Mouse (Mus musculus) limb, embryonic 15.5 days (tissue): Measurements from ENCODE around the gene Creb1. TPM values are rescaled to one million over a fixed set of nuclear protein-coding genes. Genes with fewer than 3 reads are reported as not detected.
"Not testable (repeated sequence)": the region's sequence is repeated elsewhere in the genome, so short reads cannot be mapped to it uniquely, and the experiment has no call there.

Experiments used
- ATAC-seq: fragments of 200-750 bp; cut with Nextera tagmentation; 2 replicates; pipeline ENCODE4 v1.8.0; 2017; ENCODE audit warnings: low read depth, moderate TSS enrichment; ENCODE audit not compliant: insufficient number of reproducible peaks, low FRiP score, low TSS enrichment
- H3K27ac ChIP-seq: fragments of 300-500 bp; sonication (generic); 2 replicates; pipeline ENCODE4 v1.5.1; 2015; ENCODE audit warnings: moderate library complexity, mild to moderate bottlenecking, inconsistent platforms
- H3K27me3 ChIP-seq: fragments of 300-500 bp; sonication (generic); 2 replicates; pipeline ENCODE4 v1.6.1; 2015; ENCODE audit warnings: inconsistent platforms
- H3K36me3 ChIP-seq: fragments of 300-500 bp; sonication (generic); 2 replicates; pipeline ENCODE4 v1.6.1; 2015; ENCODE audit warnings: inconsistent platforms
- H3K4me1 ChIP-seq: fragments of 300-500 bp; sonication (generic); 2 replicates; pipeline ENCODE4 v1.6.1; 2015; ENCODE audit warnings: inconsistent platforms
- H3K4me2 ChIP-seq: fragments of 300-500 bp; sonication (generic); 2 replicates; pipeline ENCODE4 v1.6.1; 2015; ENCODE audit warnings: mild to moderate bottlenecking, inconsistent platforms
- H3K4me3 ChIP-seq: fragments of 300-500 bp; sonication (generic); 2 replicates; pipeline ENCODE4 v1.5.1; 2015; ENCODE audit warnings: mild to moderate bottlenecking, inconsistent platforms
- H3K9ac ChIP-seq: fragments of 300-500 bp; sonication (generic); 2 replicates; pipeline ENCODE4 v1.6.1; 2015; ENCODE audit warnings: inconsistent platforms
- H3K9me3 ChIP-seq: fragments of 300-500 bp; sonication (generic); 2 replicates; pipeline ENCODE4 v1.6.1; 2016; ENCODE audit warnings: inconsistent platforms
- WGBS: fragments of 180-500 bp; shearing (Covaris S2); methylation state at CpG from one replicate; pipeline ENCODE4 v1.1.7; 2015; 5-methylcytosine and 5-hydroxymethylcytosine counted together
- polyA plus RNA-seq: library from polyadenylated mRNA; unstranded; fragments of >200 nt; fragmentation: Nextera tagmentation; extraction: Ambion mirVana; gene quantifications from 2 replicates; pipeline ENCODE4 v1.2.1, GENCODE M21; 2015

Gene Creb1
- polyA plus RNA-seq, 1 experiment from 2014 or later: 30.5 TPM

GRCm38 (mm10) chr1:64546070-64546469 is 13.6 kb downstream of the Creb1 start:
- peaks cover 5% of the 10 kb centered on the region; the same call in 1 of the 2 replicates for H3K36me3 ChIP-seq
- no peaks in the 10 kb centered on the region for H3K27me3 ChIP-seq
- no peak overlapping the region for H3K4me3 ChIP-seq
- 80% methylated on average over 3 of the region's 3 CpGs for WGBS
- H3K4me1 ChIP-seq: no peaks in the 10 kb centered on the region
- H3K9me3 ChIP-seq: no peaks in the 10 kb centered on the region
- H3K4me2 ChIP-seq: no peak overlapping the region
- H3K9ac ChIP-seq: no peak overlapping the region
- no peak overlapping the region for H3K27ac ChIP-seq
- no peak for ATAC-seq

- Histone ChIP-seq H3K9ac (no peak overlapping the region), H3K27me3 (no peaks in the 10 kb centered on the region), H3K4me2 (no peak overlapping the region), H3K4me3 (no peak overlapping the region), H3K27ac (no peak overlapping the region), H3K9me3 (no peaks in the 10 kb centered on the region), H3K36me3 (peaks cover 3% of the 10 kb centered on the region; the same call in 1 of the 2 replicates), H3K4me1 (no peaks in the 10 kb centered on the region)
- 66% methylated on average over 2 of the region's 2 CpGs for WGBS
- ATAC-seq: no peak
Measured at GRCm38 (mm10) chr1:64549380-64549779, 16.9 kb downstream of the Creb1 start.

GRCm38 (mm10) chr1:64551908-64552307 is 19.5 kb downstream of the Creb1 start:
- no peak overlapping the region for H3K27ac ChIP-seq
- H3K36me3 ChIP-seq: peaks cover 3% of the 10 kb centered on the region; the same call in 1 of the 2 replicates

GRCm38 (mm10) chr1:64560105-64560504 is 27.7 kb downstream of the Creb1 start:
- H3K4me3 ChIP-seq: no peak overlapping the region
- WGBS: 91% methylated on average over 3 of the region's 3 CpGs
- no peaks in the 10 kb centered on the region for H3K4me1 ChIP-seq
- H3K4me2 ChIP-seq: no peak overlapping the region
- no peaks in the 10 kb centered on the region for H3K9me3 ChIP-seq
- no peak for ATAC-seq
- H3K27me3 ChIP-seq: no peaks in the 10 kb centered on the region
- H3K27ac ChIP-seq: no peak overlapping the region
- peaks cover 15% of the 10 kb centered on the region; the same call in 1 of the 2 replicates for H3K36me3 ChIP-seq
- H3K9ac ChIP-seq: no peak overlapping the region

More at GRCm38 (mm10) chr1:64551908-64552307, 19.5 kb downstream of the Creb1 start:
- no peaks in the 10 kb centered on the region for H3K9me3 ChIP-seq
- H3K9ac ChIP-seq: no peak overlapping the region
- 50% methylated on average over 2 of the region's 2 CpGs for WGBS
- H3K4me2 ChIP-seq: no peak overlapping the region
- no peak overlapping the region for H3K4me3 ChIP-seq
- H3K27me3 ChIP-seq: no peaks in the 10 kb centered on the region
- no peak for ATAC-seq
- no peaks in the 10 kb centered on the region for H3K4me1 ChIP-seq

GRCm38 (mm10) chr1:64568206-64568605 is 35.8 kb downstream of the Creb1 start:
- no peaks in the 10 kb centered on the region for H3K4me1 ChIP-seq
- no peak overlapping the region for H3K4me3 ChIP-seq
- no peak overlapping the region for H3K27ac ChIP-seq
- H3K9ac ChIP-seq: no peak overlapping the region
- H3K9me3 ChIP-seq: no peaks in the 10 kb centered on the region
- ATAC-seq: no peak
- H3K27me3 ChIP-seq: no peaks in the 10 kb centered on the region
- H3K36me3 ChIP-seq: peaks cover 26% of the 10 kb centered on the region
- no peak overlapping the region for H3K4me2 ChIP-seq

GRCm38 (mm10) chr1:64576022-64576421 is 43.6 kb downstream of the Creb1 start:
- H3K4me1 ChIP-seq: no peaks in the 10 kb centered on the region
- no peak overlapping the region for H3K27ac ChIP-seq
- H3K4me2 ChIP-seq: no peak overlapping the region
- H3K9ac ChIP-seq: no peak overlapping the region
- no peaks in the 10 kb centered on the region for H3K9me3 ChIP-seq
- no peaks in the 10 kb centered on the region for H3K27me3 ChIP-seq
- WGBS: 78% methylated on average over 7 of the region's 7 CpGs
- no peak for ATAC-seq
- no peak overlapping the region for H3K4me3 ChIP-seq
- peaks cover 34% of the 10 kb centered on the region for H3K36me3 ChIP-seq

GRCm38 (mm10) chr1:64576732-64577131 is 44.3 kb downstream of the Creb1 start:
- no peaks in the 10 kb centered on the region for H3K27me3 ChIP-seq
- no peak overlapping the region for H3K4me2 ChIP-seq
- H3K9ac ChIP-seq: no peak overlapping the region
- no peak overlapping the region for H3K27ac ChIP-seq
- 83% methylated on average over 2 of the region's 2 CpGs for WGBS
- no peak for ATAC-seq
- no peaks in the 10 kb centered on the region for H3K4me1 ChIP-seq
- peaks cover 42% of the 10 kb centered on the region for H3K36me3 ChIP-seq
- no peak overlapping the region for H3K4me3 ChIP-seq
- H3K9me3 ChIP-seq: no peaks in the 10 kb centered on the region

- not testable (repeated sequence) for H3K4me2 ChIP-seq, ATAC-seq, H3K9ac ChIP-seq, H3K9me3 ChIP-seq, H3K27me3 ChIP-seq, H3K4me3 ChIP-seq, H3K4me1 ChIP-seq, H3K27ac ChIP-seq
- H3K36me3 ChIP-seq: peaks cover 46% of the 10 kb centered on the region
- WGBS: 53% methylated on average over 9 of the region's 9 CpGs
Measured at GRCm38 (mm10) chr1:64577911-64578310, 45.5 kb downstream of the Creb1 start.

GRCm38 (mm10) chr1:64578801-64579200 is 46.4 kb downstream of the Creb1 start:
- H3K4me2 ChIP-seq: no peak overlapping the region
- no peak for ATAC-seq
- 84% methylated on average over 3 of the region's 3 CpGs for WGBS
- no peaks in the 10 kb centered on the region for H3K27me3 ChIP-seq
- peaks cover 46% of the 10 kb centered on the region for H3K36me3 ChIP-seq
- H3K27ac ChIP-seq: no peak overlapping the region
- H3K9ac ChIP-seq: no peak overlapping the region
- H3K9me3 ChIP-seq: no peaks in the 10 kb centered on the region
- no peaks in the 10 kb centered on the region for H3K4me1 ChIP-seq
- H3K4me3 ChIP-seq: no peak overlapping the region

- WGBS: 44% methylated on average over 5 of the region's 5 CpGs
- Histone ChIP-seq H3K4me1 (0 out of 2 replicates have a peak, but pooled peaks cover 2% of the 10 kb centered on the region), H3K9me3 (no peaks in the 10 kb centered on the region), H3K27ac (no peak overlapping the region), H3K4me3 (no peak overlapping the region), H3K36me3 (peaks cover 14% of the 10 kb centered on the region; the same call in 1 of the 2 replicates), H3K4me2 (no peak overlapping the region), H3K27me3 (no peaks in the 10 kb centered on the region), H3K9ac (no peak overlapping the region)
- no peak for ATAC-seq
Measured at GRCm38 (mm10) chr1:64598926-64599325, 66.5 kb downstream of the Creb1 start.

- H3K4me1 ChIP-seq: no peaks in the 10 kb centered on the region
- no peaks in the 10 kb centered on the region for H3K27me3 ChIP-seq
- H3K36me3 ChIP-seq: peaks cover 15% of the 10 kb centered on the region; the same call in 1 of the 2 replicates
- no peak for ATAC-seq
- no peak overlapping the region for H3K27ac ChIP-seq
- no peak overlapping the region for H3K4me3 ChIP-seq
- no peaks in the 10 kb centered on the region for H3K9me3 ChIP-seq
- 81% methylated on average over 7 of the region's 7 CpGs for WGBS
- H3K4me2 ChIP-seq: no peak overlapping the region
- no peak overlapping the region for H3K9ac ChIP-seq
Measured at GRCm38 (mm10) chr1:64600413-64601077, 68.1 kb downstream of the Creb1 start.

- Histone ChIP-seq H3K36me3 (peaks cover 17% of the 10 kb centered on the region; the same call in 1 of the 2 replicates), H3K9ac (no peak overlapping the region), H3K4me1 (no peaks in the 10 kb centered on the region), H3K27ac (no peak overlapping the region), H3K9me3 (no peaks in the 10 kb centered on the region), H3K4me3 (no peak overlapping the region), H3K27me3 (no peaks in the 10 kb centered on the region), H3K4me2 (no peak overlapping the region)
- 81% methylated on average over 6 of the region's 6 CpGs for WGBS
- no peak for ATAC-seq
Measured at GRCm38 (mm10) chr1:64601242-64601842, 68.9 kb downstream of the Creb1 start.
